Mouse (Mus musculus) heart, embryonic 16.5 days (tissue): ENCODE measurements around the gene Stom. TPM values are rescaled to one million over a fixed set of nuclear protein-coding genes. Genes with fewer than 3 reads are reported as not detected.

Experiments used
- ATAC-seq: fragments of 200-750 bp; cut with Nextera tagmentation; replicated peaks from 2 replicates; pipeline ENCODE4 v1.8.0; 2017; ENCODE audit warnings: moderate number of reproducible peaks; ENCODE audit not compliant: insufficient read depth, low FRiP score; ENCODE audit errors: extremely low read depth
- H3K27ac ChIP-seq: fragments of 300-500 bp; sonication (generic); 2 replicates; pipeline ENCODE4 v1.5.1; 2014; ENCODE audit warnings: mild to moderate bottlenecking, low read length, control low read depth, moderate library complexity
- H3K27me3 ChIP-seq: fragments of 300-500 bp; sonication (generic); 2 replicates; pipeline ENCODE4 v1.6.1; 2014; ENCODE audit warnings: low read length, mixed read lengths; ENCODE audit not compliant: control insufficient read depth, insufficient read depth
- H3K36me3 ChIP-seq: fragments of 300-500 bp; sonication (generic); 2 replicates; pipeline ENCODE4 v1.6.1; 2014; ENCODE audit not compliant: control insufficient read depth, insufficient read depth
- H3K4me1 ChIP-seq: fragments of 300-500 bp; sonication (generic); 2 replicates; pipeline ENCODE4 v1.6.1; 2014; ENCODE audit warnings: low read length, mixed read lengths; ENCODE audit not compliant: control insufficient read depth, insufficient read depth
- H3K4me2 ChIP-seq: fragments of 300-500 bp; sonication (generic); 2 replicates; pipeline ENCODE4 v1.6.1; 2014; ENCODE audit warnings: low read depth, mild to moderate bottlenecking, control low read depth, low read length
- H3K4me3 ChIP-seq: fragments of 300-500 bp; sonication (generic); 2 replicates; pipeline ENCODE4 v1.5.1; 2014; ENCODE audit warnings: mild to moderate bottlenecking, control low read depth, low read length
- H3K9ac ChIP-seq: fragments of 300-500 bp; sonication (generic); 2 replicates; pipeline ENCODE4 v1.6.1; 2014; ENCODE audit warnings: low read length, control low read depth
- H3K9me3 ChIP-seq: fragments of 300-500 bp; sonication (generic); replicated peaks from 2 replicates; pipeline ENCODE4 v1.6.1; 2016; ENCODE audit warnings: low read length; ENCODE audit not compliant: control insufficient read depth
- WGBS: fragments of 180-500 bp; shearing (Covaris S2); extraction: QIAGEN DNeasy Blood & Tissue Kit; methylation state at CpG from one replicate; pipeline ENCODE4 v1.1.7; 2014; 5-methylcytosine and 5-hydroxymethylcytosine counted together
- polyA plus RNA-seq: library from polyadenylated mRNA; unstranded; fragments of >200 nt; fragmentation: Nextera tagmentation; extraction: Ambion mirVana; gene quantifications from 2 replicates; pipeline ENCODE4 v1.2.1, GENCODE M21; 2015

Stom gene
- polyA plus RNA-seq, 1 experiment from 2014 or later, result 61.1 TPM

DNA sequence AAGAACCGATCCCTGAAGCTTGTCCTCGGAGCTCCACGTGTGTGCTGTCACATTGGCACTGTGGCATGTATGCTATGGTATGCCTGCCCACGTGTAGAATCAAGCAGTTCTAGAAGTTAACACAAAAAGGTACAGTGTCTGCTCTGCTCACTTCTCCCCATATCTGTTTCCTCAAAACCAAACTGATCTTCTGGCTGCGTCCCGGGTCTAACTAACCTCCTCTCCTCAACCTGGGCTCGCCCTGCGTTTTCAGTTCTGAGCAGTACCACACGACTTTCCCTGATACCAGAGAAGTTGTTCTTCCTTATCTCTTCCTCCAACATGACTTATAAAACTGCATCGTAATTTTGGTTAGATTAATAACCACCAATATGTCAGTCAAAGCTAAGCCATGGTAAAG lies 9.2 kb downstream of the Stom start:
- H3K27me3 ChIP-seq, result no peaks in the 10 kb centered on the region
- H3K4me2 ChIP-seq, result no peak overlapping the region
- H3K27ac ChIP-seq, result no peak overlapping the region
- WGBS, result 46% methylated on average over 10 of the region's 10 CpGs
- H3K9ac ChIP-seq, result no peak overlapping the region
- H3K4me3 ChIP-seq, result no peak overlapping the region
- H3K4me1 ChIP-seq, result peaks cover 15% of the 10 kb centered on the region
- no peak for ATAC-seq
- H3K9me3 ChIP-seq, result no peaks in the 10 kb centered on the region
- H3K36me3 ChIP-seq, result no peaks in the 10 kb centered on the region

GRCm38 (mm10) chr2:35326931-35327330 lies 9.8 kb downstream of the Stom start:
- 64% methylated on average over 1 of the region's 1 CpGs for WGBS
- no peak for ATAC-seq
- Histone ChIP-seq H3K4me2 (no peak overlapping the region), H3K36me3 (no peaks in the 10 kb centered on the region), H3K27me3 (no peaks in the 10 kb centered on the region), H3K4me3 (no peak overlapping the region), H3K27ac (no peak overlapping the region), H3K9ac (no peak overlapping the region), H3K4me1 (peaks cover 21% of the 10 kb centered on the region), H3K9me3 (no peaks in the 10 kb centered on the region)

DNA sequence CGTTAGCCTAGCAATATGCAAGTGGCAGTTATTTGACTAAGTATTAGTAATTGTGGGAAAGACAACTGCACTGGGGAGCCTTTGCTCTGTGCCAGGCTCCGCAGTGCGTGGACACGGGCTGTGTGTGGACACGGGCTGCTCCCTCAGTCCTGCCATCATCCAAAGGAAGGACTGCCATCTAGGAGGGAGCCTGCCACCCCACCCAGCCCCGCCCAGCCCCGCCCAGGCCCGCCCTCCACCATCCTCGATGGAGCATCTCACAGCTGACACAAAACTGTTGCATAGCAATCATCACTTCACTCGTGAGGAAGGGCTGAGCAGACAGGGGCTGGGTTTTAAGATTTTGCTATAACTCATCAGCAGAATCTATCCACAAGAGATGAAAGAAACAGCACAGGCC lies 10.8 kb downstream of the Stom start:
- Histone ChIP-seq H3K9ac (no peak overlapping the region), H3K9me3 (no peaks in the 10 kb centered on the region), H3K4me3 (no peak overlapping the region), H3K4me1 (peaks cover 28% of the 10 kb centered on the region), H3K4me2 (no peak overlapping the region), H3K36me3 (peaks cover 2% of the 10 kb centered on the region; the same call in 1 of the 2 replicates), H3K27ac (no peak overlapping the region), H3K27me3 (no peaks in the 10 kb centered on the region)
- 63% methylated on average over 10 of the region's 10 CpGs for WGBS
- ATAC-seq, result no peak

- no peaks in the 10 kb centered on the region for H3K9me3 ChIP-seq
- H3K27me3 ChIP-seq, result no peaks in the 10 kb centered on the region
- H3K9ac ChIP-seq, result peak overlapping the region; percentile 49
- H3K4me2 ChIP-seq, result peak overlapping the region; percentile 49
- 40% methylated on average over 10 of the region's 10 CpGs for WGBS
- H3K27ac ChIP-seq, result peak overlapping the region; percentile 86
- H3K4me1 ChIP-seq, result peaks cover 35% of the 10 kb centered on the region
- peak overlapping the region; percentile 20; the same call in 1 of the 2 replicates for H3K4me3 ChIP-seq
- H3K36me3 ChIP-seq, result peaks cover 10% of the 10 kb centered on the region; the same call in 1 of the 2 replicates
- peak; percentile 94 for ATAC-seq
Measured at GRCm38 (mm10) chr2:35322404-35323164, 14.2 kb downstream of the Stom start.

DNA sequence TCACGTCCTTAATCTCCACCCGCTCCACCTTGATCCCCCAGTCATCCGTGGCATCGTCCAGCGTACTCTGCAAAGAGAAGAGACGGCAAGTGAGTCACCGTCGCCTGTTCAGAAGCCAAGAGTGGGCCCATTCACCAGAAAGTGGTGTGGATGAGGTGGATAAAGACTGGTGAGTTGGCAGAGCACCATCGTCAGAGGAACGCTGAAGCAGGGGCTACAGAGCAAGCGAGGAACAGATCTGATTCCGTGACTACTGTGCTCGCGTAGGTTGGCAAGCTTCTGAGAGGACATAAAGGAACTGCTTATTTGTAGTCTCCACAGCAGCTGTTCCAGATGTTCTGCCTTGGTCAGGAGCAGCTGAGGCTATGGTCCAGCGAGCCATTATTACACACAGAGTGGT lies 16.4 kb downstream of the Stom start:
- H3K9ac ChIP-seq, result no peak overlapping the region
- H3K4me1 ChIP-seq, result peaks cover 41% of the 10 kb centered on the region
- H3K4me2 ChIP-seq, result no peak overlapping the region
- no peak for ATAC-seq
- H3K9me3 ChIP-seq, result no peaks in the 10 kb centered on the region
- WGBS, result 91% methylated on average over 15 of the region's 15 CpGs
- H3K4me3 ChIP-seq, result no peak overlapping the region
- H3K36me3 ChIP-seq, result peaks cover 13% of the 10 kb centered on the region; the same call in 1 of the 2 replicates
- no peak overlapping the region for H3K27ac ChIP-seq
- no peaks in the 10 kb centered on the region for H3K27me3 ChIP-seq

GRCm38 (mm10) chr2:35318405-35318804 lies 18.4 kb downstream of the Stom start:
- no peak overlapping the region for H3K9ac ChIP-seq
- H3K4me1 ChIP-seq, result peaks cover 32% of the 10 kb centered on the region
- no peak overlapping the region for H3K4me3 ChIP-seq
- no peak overlapping the region for H3K4me2 ChIP-seq
- ATAC-seq, result no peak
- H3K27me3 ChIP-seq, result no peaks in the 10 kb centered on the region
- H3K27ac ChIP-seq, result no peak overlapping the region
- 44% methylated on average over 12 of the region's 12 CpGs for WGBS
- peaks cover 15% of the 10 kb centered on the region; the same call in 1 of the 2 replicates for H3K36me3 ChIP-seq
- H3K9me3 ChIP-seq, result no peaks in the 10 kb centered on the region

DNA sequence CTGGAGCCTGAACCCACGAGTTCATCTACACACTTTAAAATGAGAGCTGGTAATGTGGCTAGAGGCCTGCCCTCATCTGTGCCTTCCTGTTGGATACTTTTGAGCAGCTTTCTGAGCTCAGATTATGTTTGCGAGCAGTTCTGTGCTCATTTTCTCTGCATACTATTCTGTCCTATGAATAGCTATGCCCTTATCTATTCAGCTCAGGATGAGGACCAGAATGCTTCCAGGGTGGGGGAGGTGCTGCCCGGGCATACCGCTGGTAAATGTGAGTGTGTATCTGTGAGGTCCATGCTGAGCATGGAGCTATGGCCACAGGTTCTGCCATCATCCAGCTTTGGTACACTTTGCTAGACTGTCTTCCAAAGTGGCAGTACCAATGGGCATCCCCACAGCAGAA lies 19.2 kb downstream of the Stom start:
- Histone ChIP-seq H3K9ac (no peak overlapping the region), H3K9me3 (no peaks in the 10 kb centered on the region), H3K27me3 (no peaks in the 10 kb centered on the region), H3K4me1 (peaks cover 26% of the 10 kb centered on the region), H3K4me2 (peak overlapping the region; percentile 19; the same call in 1 of the 2 replicates), H3K4me3 (no peak overlapping the region), H3K36me3 (peaks cover 15% of the 10 kb centered on the region; the same call in 1 of the 2 replicates), H3K27ac (peak overlapping the region; percentile 60)
- 33% methylated on average over 4 of the region's 4 CpGs for WGBS
- ATAC-seq, result 0 out of 2 replicates have a peak, but pooled peaks have one; percentile 45

GRCm38 (mm10) chr2:35314300-35314699 lies 22.5 kb downstream of the Stom start:
- H3K4me2 ChIP-seq, result no peak overlapping the region
- WGBS, result 61% methylated on average over 3 of the region's 3 CpGs
- H3K4me3 ChIP-seq, result no peak overlapping the region
- peaks cover 13% of the 10 kb centered on the region for H3K4me1 ChIP-seq
- ATAC-seq, result no peak
- no peaks in the 10 kb centered on the region for H3K27me3 ChIP-seq
- 0 out of 2 replicates have a peak, but pooled peaks cover 5% of the 10 kb centered on the region for H3K36me3 ChIP-seq
- no peak overlapping the region for H3K27ac ChIP-seq
- no peaks in the 10 kb centered on the region for H3K9me3 ChIP-seq
- H3K9ac ChIP-seq, result no peak overlapping the region

GRCm38 (mm10) chr2:35309906-35310493 lies 26.8 kb downstream of the Stom start:
- H3K4me2 ChIP-seq, result no peak overlapping the region
- 89% methylated on average over 4 of the region's 4 CpGs for WGBS
- no peaks in the 10 kb centered on the region for H3K27me3 ChIP-seq
- no peak overlapping the region for H3K9ac ChIP-seq
- H3K9me3 ChIP-seq, result no peaks in the 10 kb centered on the region
- no peak for ATAC-seq
- no peak overlapping the region for H3K4me3 ChIP-seq
- H3K27ac ChIP-seq, result no peak overlapping the region
- peaks cover 19% of the 10 kb centered on the region for H3K36me3 ChIP-seq
- no peaks in the 10 kb centered on the region for H3K4me1 ChIP-seq
